Mouse (Mus musculus) ZHBTc4 (cell line): ENCODE data around the gene Ctc1.
A peak's percentile ranks its signal among the peaks of the same experiment; 100 is the strongest.

Experiments
- DNase-seq: peaks from one replicate; pipeline ENCODE4 v3.0.0-alpha.2; 2011; ENCODE audit warnings: low read depth, low spot score

Ctc1 gene

DNA sequence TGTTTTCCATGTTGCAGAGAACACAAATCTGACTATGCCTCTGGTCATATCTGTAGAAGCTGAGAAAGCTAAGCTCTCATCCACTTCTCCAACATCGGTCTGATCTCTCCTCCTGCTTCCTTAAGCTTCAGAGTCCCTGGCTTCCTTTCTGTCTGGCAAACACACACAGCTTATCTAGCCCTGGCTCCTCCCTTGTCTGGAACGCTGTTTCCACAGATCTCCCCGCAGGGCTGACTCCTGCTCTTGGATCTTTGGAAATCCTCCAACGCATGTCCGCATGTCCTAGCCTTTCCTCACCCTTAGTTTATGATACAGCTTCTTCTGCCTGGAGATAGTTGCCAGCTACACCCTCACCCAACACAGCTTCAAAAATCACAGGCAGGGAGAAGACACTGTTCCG, 51.9 kb downstream of the Ctc1 start:
- no peak for DNase-seq

DNA sequence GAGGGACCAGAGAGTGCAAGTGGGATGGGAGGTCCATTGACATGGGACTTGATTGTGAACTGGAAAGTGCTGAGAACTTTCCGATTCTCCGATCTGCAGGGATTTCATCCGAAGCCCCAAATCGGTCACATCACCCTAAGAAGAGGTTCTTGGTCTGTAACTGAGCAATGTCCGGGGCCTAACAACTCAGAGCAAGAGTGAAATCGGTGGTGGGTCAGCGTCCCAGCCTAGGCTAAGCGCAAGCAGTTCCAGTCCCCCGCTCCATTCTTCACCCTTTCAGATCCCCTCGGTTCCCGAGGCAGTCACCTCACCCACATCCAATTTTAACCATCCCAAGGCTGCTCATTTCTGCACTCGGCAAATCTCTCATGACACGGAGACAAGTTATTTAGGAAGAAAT, 54.4 kb downstream of the Ctc1 start:
- no peak for DNase-seq

DNA sequence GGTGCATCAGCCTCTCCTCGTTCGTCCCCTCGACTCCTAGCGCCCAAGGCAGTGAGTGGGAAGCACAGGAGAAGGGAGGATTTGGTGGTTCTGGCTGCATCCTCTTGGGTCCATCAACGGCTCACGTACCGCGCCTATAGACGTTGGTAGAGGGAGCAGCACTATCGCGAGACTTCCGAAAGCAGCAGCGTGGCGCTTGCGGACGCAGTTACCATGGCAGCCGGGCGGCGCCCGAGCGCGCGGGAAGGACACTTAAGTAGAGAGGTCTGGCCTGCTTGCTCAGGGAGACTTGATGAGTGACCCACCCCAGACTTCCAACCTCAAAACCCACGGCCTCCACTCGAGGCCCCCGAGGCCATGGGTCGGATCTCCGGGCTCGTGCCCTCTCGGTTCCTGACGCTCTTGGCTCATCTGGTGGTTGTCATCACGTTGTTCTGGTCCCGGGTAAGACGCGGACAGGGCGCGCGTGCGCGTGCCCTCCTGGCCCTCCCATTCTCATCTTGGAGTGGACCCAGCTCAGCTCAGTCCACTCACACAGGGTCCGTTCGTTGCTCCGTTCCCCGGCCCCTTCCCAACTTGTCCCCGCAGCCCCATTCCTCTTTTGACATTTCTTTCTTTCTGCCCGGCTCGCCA, 55.0 kb downstream of the Ctc1 start, which contains the start of gene Tmem107:
Gene Tmem107, plus strand, starts transcription at position 217 of the 633 bp plus-strand sequence.
- peak; percentile 96 for DNase-seq

DNA sequence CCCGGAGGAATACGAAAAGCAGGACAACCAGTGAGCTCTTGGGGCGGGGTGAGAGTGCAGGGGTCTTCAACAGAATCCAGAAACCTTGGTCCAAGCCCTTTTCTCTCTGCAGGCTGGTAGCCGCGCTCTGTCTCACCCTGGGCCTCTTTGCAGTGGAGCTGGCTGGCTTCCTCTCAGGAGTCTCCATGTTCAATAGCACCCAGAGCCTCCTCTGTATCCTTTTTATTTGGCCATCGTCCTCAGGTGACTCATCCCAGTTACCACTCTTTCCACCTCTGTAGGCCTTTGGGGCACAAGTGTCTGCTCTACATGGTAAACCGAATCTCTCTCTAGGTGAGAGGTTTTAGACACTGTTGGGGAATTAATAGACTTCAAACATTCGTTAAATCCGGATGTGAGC, 55.6 kb downstream of the Ctc1 start:
- no peak for DNase-seq

DNA sequence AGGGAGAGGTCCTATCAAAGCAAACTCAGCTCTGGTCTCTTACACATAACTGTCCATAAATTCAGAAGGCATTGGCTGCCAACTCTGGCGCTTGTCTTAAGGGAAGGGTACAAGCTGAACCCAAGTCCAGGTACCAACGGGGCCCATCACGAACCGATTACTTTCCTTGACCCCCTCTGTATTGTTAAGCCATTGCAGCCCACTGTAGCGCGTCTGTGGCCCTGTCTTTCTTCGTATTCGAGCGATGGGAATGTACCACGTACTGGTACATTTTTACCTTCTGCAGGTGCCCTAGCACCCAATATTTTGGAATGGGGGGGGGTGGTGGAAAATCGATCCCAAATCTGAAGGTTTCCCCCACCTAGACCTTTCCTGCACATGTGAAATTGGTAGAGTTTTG, 56.5 kb downstream of the Ctc1 start:
- DNase-seq: no peak

DNA sequence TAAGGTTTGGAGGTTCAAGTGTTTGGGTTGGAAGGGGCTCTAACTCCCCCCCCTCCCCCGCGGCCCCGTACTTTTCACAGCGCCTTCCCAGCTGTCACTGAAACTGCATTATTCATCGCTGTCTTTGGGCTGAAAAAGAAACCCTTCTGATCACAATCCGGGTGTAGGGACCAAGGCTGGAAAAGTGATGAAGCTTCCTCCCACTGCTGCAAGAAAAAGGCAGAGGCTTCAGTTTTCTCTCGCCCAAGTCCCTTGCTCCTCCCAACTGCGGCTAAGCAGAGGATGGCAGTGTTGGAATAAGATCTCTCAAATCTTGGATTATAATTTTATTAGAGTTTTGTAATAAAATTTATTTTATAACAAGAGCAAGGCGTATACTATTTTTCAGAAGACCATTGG, 57.0 kb downstream of the Ctc1 start:
- no peak for DNase-seq

DNA sequence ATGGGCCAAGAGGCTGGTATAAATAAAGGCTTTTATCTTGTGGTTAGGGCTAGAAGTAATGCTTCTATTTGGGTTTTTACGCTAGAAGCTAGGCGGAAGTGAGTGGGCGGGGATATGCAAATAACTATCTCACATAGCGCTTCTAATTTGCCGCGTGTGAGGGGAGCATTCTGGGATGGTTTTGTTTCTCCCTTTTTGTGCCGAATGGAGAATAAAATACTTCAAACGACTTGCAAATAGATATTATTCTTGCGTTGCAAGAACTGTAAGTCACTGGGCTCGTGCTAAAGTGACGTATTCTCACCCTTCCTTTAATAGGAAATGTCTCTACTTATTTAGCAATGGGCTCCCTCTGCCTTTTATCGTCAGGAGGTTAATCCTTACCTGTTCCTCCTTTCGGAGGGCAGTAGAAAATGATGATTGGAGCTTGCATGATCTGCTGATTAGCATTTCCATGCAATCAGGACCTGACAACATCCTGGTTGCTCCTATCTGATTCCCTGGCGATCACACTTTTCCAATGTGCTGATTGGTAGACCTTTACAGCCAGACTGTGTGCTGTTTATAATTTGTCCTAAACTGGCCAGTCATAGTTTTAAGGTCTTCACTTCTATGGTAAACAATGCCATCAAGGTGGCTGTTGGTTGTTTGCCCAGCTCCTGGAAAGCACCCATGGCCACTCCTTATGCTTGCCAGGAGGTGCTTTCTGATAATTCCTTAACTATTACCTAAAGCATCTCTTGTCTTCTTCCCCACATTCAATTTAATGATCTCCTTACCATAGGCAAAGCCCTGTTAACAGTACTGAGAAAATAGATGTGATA, 57.6 kb downstream of the Ctc1 start:
- peak; percentile 96 for DNase-seq

DNA sequence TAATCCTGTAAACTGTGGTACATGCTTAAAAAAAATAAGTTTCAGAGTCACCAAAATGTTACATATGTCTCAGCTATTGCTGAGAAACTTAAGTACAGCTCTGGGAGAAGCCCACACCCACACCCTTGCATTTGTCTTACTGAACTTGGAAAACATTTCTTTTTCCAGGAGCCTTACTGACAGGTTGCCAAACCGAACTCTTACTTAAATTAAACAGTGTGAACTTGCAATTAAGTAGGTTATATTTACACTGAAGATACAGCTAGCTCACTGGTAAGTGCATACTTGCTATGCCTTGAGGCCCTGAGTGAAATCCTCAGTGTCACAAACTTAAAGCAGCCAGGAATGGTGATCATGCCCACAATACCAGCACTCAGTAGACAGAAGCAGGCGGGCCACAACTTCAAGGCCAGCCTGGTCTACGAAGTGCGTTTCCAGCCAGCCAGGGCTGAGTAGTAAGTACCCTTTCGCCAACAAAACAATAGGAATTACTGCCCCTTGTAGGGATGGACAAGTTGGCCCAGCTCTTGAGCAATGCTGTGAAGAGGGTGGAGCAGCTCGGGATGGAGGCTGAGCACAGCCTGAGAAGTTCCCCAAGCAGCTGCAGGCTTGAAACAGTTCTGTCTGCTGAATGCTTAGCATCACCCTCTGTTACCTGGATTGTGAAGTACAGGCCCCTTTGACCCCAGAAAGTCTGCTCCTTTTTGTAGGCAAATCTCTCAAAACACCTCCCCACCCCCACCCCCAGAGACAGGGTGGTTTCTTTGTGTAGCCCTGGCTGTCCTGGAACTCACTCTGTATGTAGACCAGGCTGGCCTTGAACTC, 58.5 kb downstream of the Ctc1 start:
- no peak for DNase-seq

DNA sequence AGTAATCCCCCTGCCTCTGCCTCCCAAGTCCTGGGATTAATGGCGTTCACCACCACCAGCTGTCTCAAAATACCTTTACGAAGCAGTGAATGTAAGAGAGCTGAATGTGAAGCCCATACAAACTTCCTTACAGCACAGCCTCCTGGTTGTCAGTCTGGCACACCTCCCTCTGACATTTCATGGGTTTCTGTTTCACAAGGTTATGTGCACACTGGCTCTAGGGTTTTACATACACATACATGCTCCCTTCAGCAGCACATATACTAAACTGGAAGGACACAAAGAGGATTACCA, 59.0 kb downstream of the Ctc1 start:
- no peak for DNase-seq

DNA sequence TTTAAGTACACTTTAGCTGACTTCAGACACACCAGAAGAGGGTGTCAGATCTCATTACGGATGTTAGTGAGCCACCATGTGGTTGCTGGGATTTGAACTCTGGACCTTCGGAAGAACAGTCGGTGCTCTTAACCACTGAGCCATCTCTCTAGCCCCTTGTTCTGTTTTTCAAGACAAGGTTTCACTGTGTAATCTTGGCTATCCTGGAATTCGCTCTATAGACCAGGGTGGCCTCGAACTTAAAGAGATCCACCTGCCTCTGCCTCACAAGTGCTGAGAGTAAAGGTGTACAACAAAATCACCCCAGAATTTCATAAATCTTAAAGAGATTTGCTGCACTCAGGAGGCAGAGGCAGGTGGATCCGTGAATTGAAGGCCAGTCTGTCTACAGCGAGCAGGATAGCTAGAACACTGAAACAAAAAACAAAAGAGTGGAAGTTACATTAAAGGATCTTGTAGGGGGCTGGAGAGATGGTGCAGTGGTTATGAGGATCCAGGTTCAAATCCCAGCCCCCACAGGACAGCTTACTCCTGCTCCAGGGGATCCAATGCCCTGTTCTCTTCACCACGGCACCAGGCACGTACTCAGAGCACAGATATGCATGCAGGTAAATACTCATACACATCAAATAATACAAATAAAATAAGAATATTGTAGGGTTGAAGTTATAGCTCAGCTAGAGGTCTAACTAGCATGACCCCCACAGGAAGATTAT, 60.2 kb downstream of the Ctc1 start:
- DNase-seq: peak; percentile 87

DNA sequence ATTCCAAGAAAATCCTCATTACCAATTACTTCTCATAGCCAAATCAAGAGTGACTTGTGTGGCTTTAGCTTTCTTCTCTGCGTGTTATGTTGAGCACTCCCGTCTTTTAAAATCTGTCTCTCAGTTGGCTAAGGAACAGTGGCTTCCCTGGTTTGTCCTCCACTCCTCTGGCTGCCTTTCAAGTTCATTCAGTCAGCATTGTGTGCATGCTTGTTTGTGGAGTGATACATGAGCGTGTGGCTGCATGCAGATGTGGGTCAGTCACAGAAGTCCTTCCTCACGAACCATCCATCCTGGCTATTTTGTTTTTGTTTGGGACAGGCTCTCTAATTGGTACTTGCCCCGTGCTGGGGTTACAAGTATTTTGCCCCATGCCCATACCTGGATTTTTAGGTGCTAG, 60.9 kb downstream of the Ctc1 start:
- DNase-seq: no peak

DNA sequence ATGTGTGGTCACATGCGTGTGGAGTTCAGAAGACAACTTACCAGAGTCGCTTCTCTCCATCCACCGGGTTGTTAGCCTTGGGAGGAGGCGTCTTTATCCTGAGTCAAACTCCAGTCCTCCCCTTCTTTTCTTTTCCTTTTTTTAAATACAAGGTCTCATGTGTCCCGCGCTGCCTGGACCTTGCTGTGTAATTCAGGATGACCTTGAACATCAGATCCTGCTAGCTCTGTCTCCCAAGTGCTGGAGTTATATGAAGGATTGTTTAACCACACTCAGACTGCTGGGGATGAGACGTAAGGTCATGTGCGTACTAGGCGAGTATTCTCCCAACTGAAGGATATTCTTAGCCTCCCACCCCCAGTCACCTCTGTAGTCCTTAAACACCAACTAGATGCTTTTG, 61.6 kb downstream of the Ctc1 start:
- DNase-seq: no peak

DNA sequence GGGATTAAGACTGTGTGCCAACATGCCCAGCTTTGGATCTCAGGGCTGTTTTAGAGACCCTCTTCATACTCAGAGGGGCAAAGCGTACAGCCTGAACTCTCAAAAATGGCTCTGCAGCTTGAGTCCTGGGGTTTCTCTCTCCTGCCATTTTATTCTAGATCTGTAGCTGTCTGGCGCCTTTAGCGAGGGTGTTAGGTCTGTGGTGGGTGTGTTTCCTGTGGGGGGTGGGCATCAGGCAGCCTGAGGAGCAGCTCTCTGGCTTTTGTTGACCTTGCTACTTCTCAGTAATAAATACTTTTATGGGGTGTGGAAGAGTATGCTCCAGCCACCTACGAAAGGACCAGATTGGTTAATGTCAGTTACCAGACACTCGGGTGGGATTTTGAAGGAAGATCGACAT, 62.3 kb downstream of the Ctc1 start:
- DNase-seq: no peak

DNA sequence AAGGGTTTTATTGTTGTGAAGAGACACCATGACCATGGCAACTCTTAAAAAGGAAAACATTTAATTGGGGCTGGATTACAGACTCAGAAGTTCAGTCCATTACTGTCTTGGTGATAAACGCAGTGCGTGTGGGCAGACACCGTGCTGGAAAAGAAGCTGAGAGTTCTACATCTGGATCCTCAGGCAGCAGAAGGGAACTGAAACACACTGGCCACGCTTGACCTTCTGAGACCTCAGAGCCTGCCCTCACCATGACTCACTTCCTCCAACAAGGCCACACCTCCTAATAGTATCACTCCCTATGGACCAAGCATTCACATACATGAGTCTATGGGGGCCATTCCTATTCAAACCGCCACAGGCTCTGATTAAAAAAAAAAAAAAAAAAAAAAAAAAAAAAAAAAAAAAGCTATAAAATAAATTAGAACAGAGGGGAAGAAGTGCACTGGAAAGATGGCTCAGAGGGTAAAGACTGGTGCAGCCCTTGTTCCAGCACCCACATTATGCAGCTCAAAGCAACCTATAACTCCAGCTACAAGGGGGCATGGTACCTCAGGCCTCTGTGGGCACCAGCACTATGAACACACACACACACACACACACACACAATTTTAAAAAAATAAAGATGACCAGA, 63.2 kb downstream of the Ctc1 start:
- DNase-seq: no peak

DNA sequence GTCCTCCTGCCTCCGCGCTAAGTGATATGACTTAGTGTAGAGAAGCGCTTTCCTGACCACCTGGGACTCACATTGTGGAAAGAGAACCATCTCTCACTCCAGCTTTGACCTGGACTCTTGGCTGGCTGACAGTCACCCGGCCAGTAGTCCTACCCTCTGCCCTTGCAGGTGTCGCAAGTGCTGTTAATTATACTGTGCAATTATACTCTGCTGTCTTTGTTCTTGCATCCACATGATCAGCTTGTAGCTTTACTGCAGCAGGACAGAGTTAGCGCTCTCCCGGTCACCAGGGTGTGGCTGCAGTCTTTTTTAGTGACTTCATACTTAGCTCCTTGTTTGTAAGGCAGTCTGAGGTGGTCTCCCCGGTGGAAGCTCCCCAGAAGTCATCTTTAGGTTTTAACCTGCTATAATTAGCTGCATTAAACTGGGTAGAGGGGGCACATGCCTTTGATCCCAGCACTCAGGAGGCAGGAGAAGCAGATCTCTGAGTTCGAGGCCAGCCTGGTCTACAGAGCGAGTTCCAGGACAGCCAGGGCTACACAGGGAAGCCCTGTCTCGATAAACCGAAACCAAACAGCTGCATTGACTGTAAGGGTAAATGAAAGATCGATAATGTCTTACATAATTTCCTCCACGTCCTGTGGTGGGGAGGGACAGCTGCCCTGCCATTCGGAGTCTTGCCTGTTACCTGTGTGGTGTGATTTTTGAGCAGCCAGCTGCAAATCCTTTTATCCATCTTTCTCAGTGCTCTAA, 64.6 kb downstream of the Ctc1 start:
- no peak for DNase-seq

DNA sequence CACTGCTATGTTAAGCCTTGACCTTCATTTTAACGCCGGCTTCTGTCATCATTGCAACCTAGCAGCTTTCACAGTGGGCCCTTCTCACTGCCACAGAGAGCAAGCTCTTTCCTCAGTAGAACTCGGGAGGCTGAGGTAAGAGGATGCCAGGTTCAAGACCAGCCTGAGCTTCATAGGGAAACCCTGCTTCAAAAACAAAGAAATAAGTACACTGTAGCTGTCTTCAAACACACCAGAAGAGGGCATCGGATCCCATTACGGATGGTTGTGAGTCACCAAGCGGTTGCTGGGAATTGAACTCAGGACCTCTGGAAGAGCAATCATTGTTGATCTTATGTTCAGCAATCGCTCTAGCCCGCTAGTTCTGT, 65.1 kb downstream of the Ctc1 start:
- DNase-seq: peak; percentile 60

DNA sequence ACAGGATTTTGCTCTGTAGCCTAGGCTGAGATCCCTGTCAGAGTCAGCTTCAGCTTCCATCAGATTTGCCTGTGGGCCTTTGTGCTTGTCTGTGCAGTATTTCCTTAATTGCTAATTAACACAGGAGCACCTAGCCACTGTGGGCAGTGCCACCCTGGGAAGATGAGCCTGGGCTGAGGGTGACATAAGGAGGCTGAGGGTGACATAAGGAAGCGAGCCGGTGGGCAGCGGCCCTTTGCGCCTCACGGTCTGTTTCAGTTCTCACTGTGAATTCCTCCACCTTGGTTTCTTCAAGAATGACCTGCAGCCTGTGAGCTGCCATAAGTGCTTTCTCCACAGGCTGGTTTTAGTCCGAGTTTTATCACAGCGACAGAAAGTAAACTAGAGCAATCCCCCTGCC, 65.9 kb downstream of the Ctc1 start:
- no peak for DNase-seq

DNA sequence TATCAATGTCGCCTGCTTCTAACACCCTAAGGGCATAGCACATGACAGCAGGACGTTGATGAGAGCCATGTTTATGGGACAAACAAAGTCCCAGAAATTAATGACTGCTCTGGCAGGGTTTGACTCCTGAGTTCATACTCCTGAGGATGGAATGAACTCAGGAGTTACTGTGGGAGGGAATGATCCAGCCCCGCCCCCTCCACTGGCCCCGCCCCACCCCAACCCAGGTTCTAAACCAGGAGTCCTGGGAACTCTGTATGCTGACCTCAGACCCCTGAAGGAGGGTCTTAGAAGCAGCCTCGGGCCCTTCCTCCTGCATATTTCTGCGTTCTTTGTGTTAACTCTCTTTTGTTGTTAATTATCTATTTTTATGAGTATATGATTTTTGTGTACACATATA, 69.9 kb downstream of the Ctc1 start:
- peak; percentile 56 for DNase-seq
